Mouse (Mus musculus): Measurements from ENCODE around the gene Aldh1l1.

DNA sequence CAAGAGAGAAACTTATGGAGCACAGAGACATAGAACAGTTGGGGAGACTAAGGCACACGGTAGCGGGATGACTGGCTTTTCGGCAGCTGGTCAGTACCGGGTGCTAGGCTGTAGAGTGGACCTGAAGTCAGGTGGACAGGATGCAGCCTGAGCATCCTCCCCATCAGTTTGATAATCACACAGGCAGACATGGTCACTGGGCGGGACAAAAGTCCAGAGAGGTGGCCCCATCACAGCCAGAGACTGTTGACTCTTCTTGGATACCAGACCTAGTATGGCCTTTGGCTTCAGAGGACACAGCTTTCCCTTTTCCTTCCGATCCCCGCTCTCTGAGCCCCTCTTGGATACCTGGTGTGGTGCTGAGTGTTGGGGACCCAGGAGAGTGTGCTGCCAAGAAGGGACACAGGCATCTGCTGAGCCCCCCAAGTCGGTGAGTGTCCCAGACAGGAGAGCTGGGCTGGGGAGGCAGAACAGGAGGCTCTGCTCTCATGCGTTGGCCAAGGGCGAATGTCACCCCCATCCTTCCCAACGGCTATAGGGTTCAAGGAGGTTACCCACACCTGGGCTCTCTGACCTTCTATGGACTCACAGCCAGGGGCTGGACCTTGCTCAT is 21.1 kb upstream of the Aldh1l1 start:
- no peak for TF ChIP-seq CTCF (conservative IDR thresholded peaks at IDR 0.05; ENCODE audit: insufficient read depth, insufficient read length, low read depth, low read length)
- no peak for TF ChIP-seq POLR2A (IDR thresholded peaks at IDR 0.05; ENCODE audit: low read depth, low read length)

All from kidney, adult 2 months (tissue).